Mouse (Mus musculus) MEL (cell line): ENCODE measurements at regions not wholly inside any gene's neighbourhood (a gene's known extent, or its start where the extent isn't known, plus 50 kb on each side); places are given as distances from the start of the nearest gene placed in this dataset.

ENCODE experiments used
- DNase-seq: peaks from one replicate; pipeline ENCODE4 v3.0.0; 2011; ENCODE audit warnings: low read depth, low spot score
- H3K27ac ChIP-seq: 2 replicates; pipeline ENCODE4 v1.5.1; 2012; ENCODE audit warnings: low read depth, mild to moderate bottlenecking, control low read depth, low read length, moderate library complexity; ENCODE audit not compliant: control insufficient read depth
- H3K27me3 ChIP-seq, 2 experiments: fragments of 150-350 bp in 1 of 2; sonication (generic) in 1 of 2; 2 replicates each; pipeline ENCODE4 v1.6.1; 2012; ENCODE audit warnings: low read length in 2 of 2, mild to moderate bottlenecking in 2 of 2, improper control_type of control experiment in 1 of 2, moderate library complexity in 1 of 2; ENCODE audit not compliant: insufficient read depth in 2 of 2, control insufficient read depth in 1 of 2
- H3K36me3 ChIP-seq, 2 experiments: 2 replicates each; pipeline ENCODE4 v1.6.1; 2012 to 2014; ENCODE audit warnings: low read length in 2 of 2, improper control_type of control experiment in 1 of 2, inconsistent platforms in 1 of 2, mild to moderate bottlenecking in 1 of 2; ENCODE audit not compliant: insufficient read depth in 2 of 2, control insufficient read depth in 1 of 2
- H3K4me1 ChIP-seq, 2 experiments: fragments of 150-350 bp in 1 of 2; sonication (generic) in 1 of 2; 2 replicates each; pipeline ENCODE4 v1.6.1; 2012; ENCODE audit warnings: low read length in 2 of 2, improper control_type of control experiment in 1 of 2, mild to moderate bottlenecking in 1 of 2; ENCODE audit not compliant: insufficient read depth in 2 of 2, control insufficient read depth in 1 of 2
- H3K4me3 ChIP-seq, 2 experiments: fragments of 150-350 bp in 1 of 2; sonication (generic) in 1 of 2; 2 replicates each; pipeline ENCODE4 v1.5.1; 2012; ENCODE audit warnings: low read depth in 2 of 2, low read length in 2 of 2, mild to moderate bottlenecking in 2 of 2, moderate library complexity in 2 of 2, control low read depth in 1 of 2, improper control_type of control experiment in 1 of 2; ENCODE audit not compliant: control insufficient read depth in 1 of 2, insufficient read depth in 1 of 2
- H3K79me2 ChIP-seq: 2 replicates; pipeline ENCODE4 v1.6.1; 2012; ENCODE audit warnings: mild to moderate bottlenecking, low read length, moderate library complexity; ENCODE audit not compliant: control insufficient read depth, poor library complexity, insufficient read depth
- H3K9ac ChIP-seq: 2 replicates; pipeline ENCODE4 v1.6.1; 2012; ENCODE audit warnings: low read depth, mild to moderate bottlenecking, control low read depth, low read length, moderate library complexity; ENCODE audit not compliant: control insufficient read depth, poor library complexity, severe bottlenecking
- H3K9me3 ChIP-seq: fragments of 150-350 bp; sonication (generic); replicated peaks from 2 replicates; pipeline ENCODE4 v1.6.1; 2012; ENCODE audit warnings: mild to moderate bottlenecking, low read length, improper control_type of control experiment, moderate library complexity; ENCODE audit not compliant: insufficient read depth
- CHD2 ChIP-seq: IDR thresholded peaks from 2 replicates; pipeline ENCODE4 v1.6.1; 2011; ENCODE audit warnings: low read length, improper control_type of control experiment
- E2F4 ChIP-seq: IDR thresholded peaks from 2 replicates; pipeline ENCODE4 v1.6.1; 2011; ENCODE audit warnings: low read depth, low read length, improper control_type of control experiment, borderline replicate concordance
- MAFK ChIP-seq: IDR thresholded peaks from 2 replicates; pipeline ENCODE4 v1.6.1; 2011; ENCODE audit warnings: low read depth, mild to moderate bottlenecking, low read length, improper control_type of control experiment, borderline replicate concordance
- MAX ChIP-seq: IDR thresholded peaks from 2 replicates; pipeline ENCODE4 v1.6.1; 2011; ENCODE audit warnings: low read length, improper control_type of control experiment
- MAZ ChIP-seq: IDR thresholded peaks from 2 replicates; pipeline ENCODE4 v1.6.1; 2012; ENCODE audit warnings: low read depth, mild to moderate bottlenecking, inconsistent platforms, low read length, improper control_type of control experiment
- MEF2A ChIP-seq: IDR thresholded peaks from 2 replicates; pipeline ENCODE4 v1.6.1; 2014; ENCODE audit warnings: low read depth, mild to moderate bottlenecking, inconsistent platforms, low read length, improper control_type of control experiment; ENCODE audit not compliant: poor library complexity, insufficient replicate concordance, severe bottlenecking; ENCODE audit errors: extremely low read depth
- MXI1 ChIP-seq: IDR thresholded peaks from 2 replicates; pipeline ENCODE4 v1.6.1; 2011; ENCODE audit warnings: mild to moderate bottlenecking, low read depth, low read length, improper control_type of control experiment
- NRF1 ChIP-seq: IDR thresholded peaks from 2 replicates; pipeline ENCODE4 v1.6.1; 2014; ENCODE audit warnings: low read depth, mild to moderate bottlenecking, inconsistent platforms, low read length, improper control_type of control experiment, moderate library complexity; ENCODE audit not compliant: poor library complexity, insufficient read depth, severe bottlenecking
- POLR2A ChIP-seq, 2 experiments: IDR thresholded peaks; 2 replicates each; pipeline ENCODE4 v1.6.1; 2011 to 2012; ENCODE audit warnings: low read length in 2 of 2, mild to moderate bottlenecking in 2 of 2, control low read depth in 1 of 2, improper control_type of control experiment in 1 of 2, low read depth in 1 of 2, moderate library complexity in 1 of 2; ENCODE audit not compliant: control insufficient read depth in 1 of 2, insufficient read depth in 1 of 2, poor library complexity in 1 of 2
- RAD21 ChIP-seq: IDR thresholded peaks from 2 replicates; pipeline ENCODE4 v1.6.1; 2011; ENCODE audit warnings: mild to moderate bottlenecking, low read depth, low read length, improper control_type of control experiment
- SMC3 ChIP-seq: IDR thresholded peaks from 2 replicates; pipeline ENCODE4 v1.6.1; 2011; ENCODE audit warnings: low read depth, low read length, improper control_type of control experiment
- TAL1 ChIP-seq: IDR thresholded peaks from 2 replicates; pipeline ENCODE4 v1.6.1; 2012; ENCODE audit warnings: mild to moderate bottlenecking, inconsistent platforms, low read length, moderate library complexity, mixed read lengths
- TCF12 ChIP-seq: IDR thresholded peaks from 2 replicates; pipeline ENCODE4 v1.6.1; 2014; ENCODE audit warnings: low read depth, mild to moderate bottlenecking, inconsistent platforms, low read length, improper control_type of control experiment, moderate library complexity
- ZNF384 ChIP-seq: IDR thresholded peaks from 2 replicates; pipeline ENCODE4 v1.6.1; 2012; ENCODE audit warnings: low read depth, mild to moderate bottlenecking, inconsistent platforms, low read length, improper control_type of control experiment

DNA sequence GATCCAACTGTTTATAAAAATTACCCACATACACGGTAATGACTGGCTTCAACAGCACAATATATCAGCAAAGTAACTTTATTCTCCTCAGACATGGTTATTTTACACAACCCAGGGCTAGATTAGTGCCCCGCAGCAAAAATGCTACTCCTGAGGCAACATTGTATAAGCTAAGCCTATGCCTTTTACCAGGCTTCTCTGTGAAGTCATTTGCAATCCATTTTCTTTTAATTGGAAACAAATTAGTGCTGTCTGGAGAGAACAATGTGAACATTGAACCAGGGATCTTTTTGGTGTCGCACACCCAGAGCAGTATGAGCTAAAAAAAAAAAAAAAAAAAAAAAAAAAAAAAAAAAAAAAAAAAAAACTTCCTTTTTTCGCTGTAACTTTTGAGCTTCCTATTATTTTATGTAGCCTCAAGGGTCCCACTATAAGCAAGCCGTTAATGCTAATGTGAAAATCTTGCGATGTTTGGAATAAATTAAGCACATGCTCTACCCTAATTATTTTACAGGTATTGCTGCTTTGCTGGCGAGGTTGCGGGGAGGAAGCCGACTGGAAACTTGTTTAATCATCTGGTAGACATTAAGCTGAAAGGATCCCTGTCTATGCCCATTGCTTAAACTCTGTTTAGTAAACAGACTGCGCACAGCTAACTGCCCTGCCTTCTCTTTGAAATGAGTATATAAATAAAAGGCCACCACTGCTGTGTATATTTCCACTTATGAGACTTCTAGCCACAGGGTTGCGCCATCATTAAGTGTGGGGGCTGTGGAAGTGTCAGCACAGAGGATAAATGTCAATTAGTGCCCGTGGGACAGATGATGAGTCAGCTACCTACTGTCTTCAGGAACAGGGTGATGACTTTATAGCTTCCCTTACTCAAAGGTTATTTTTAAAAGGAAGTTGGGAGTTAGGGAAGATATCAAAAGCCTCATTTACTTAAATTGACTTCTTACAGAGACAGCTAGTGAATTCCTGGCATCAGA, 225.2 kb upstream of the Flrt2 start:
- no peak overlapping the region for H3K4me3 ChIP-seq
- DNase-seq = no peak
- H3K4me1 ChIP-seq = no peaks in the 10 kb centered on the region
- no peak overlapping the region for H3K9ac ChIP-seq
- no peak for TF ChIP-seq MXI1
- no peak for TF ChIP-seq TAL1
- TF ChIP-seq RAD21 = no peak
- no peak for TF ChIP-seq MAZ
- TF ChIP-seq ZNF384 = peak; percentile 39; the same call in 1 of the 2 replicates
- TF ChIP-seq, all 39 proteins: peak for 1
- H3K27ac ChIP-seq = no peak overlapping the region
- no peaks in the 10 kb centered on the region for H3K27me3 ChIP-seq
- H3K9me3 ChIP-seq = no peaks in the 10 kb centered on the region
- H3K79me2 ChIP-seq = no peaks in the 10 kb centered on the region
- no peaks in the 10 kb centered on the region for H3K36me3 ChIP-seq

- no peak overlapping the region for H3K4me3 ChIP-seq
- H3K36me3 ChIP-seq = no peaks in the 10 kb centered on the region
- no peak overlapping the region for H3K27ac ChIP-seq
- H3K27me3 ChIP-seq = no peaks in the 10 kb centered on the region
- no peak for TF ChIP-seq E2F4
- no peak for TF ChIP-seq TAL1
- TF ChIP-seq POLR2A (IDR thresholded peaks at IDR 0.05; ENCODE audit: control insufficient read depth in 1 of 2, insufficient read depth in 1 of 2, low read depth in 1 of 2, low read length in 2 of 2, poor library complexity in 1 of 2) = no peak
- no peak for TF ChIP-seq MAFK
- TF ChIP-seq MXI1 = no peak
- no peak for TF ChIP-seq SMC3
- no peak for TF ChIP-seq MAX
- no peak for TF ChIP-seq CHD2
- TF ChIP-seq TCF12 = no peak
- no peak for TF ChIP-seq MEF2A
- TF ChIP-seq NRF1 = no peak
- H3K9ac ChIP-seq = no peak overlapping the region
- H3K79me2 ChIP-seq = no peaks in the 10 kb centered on the region
- DNase-seq = no peak
- H3K9me3 ChIP-seq = no peaks in the 10 kb centered on the region
- no peaks in the 10 kb centered on the region for H3K4me1 ChIP-seq
Measured at GRCm38 (mm10) chr12:95469897-95470296, 222.1 kb upstream of the Flrt2 start.
